Mouse (Mus musculus) small intestine, adult 2 months (tissue): Measurements from ENCODE around the gene Olfr1245. TPM values are rescaled to one million over a fixed set of nuclear protein-coding genes. Genes with fewer than 3 reads are reported as not detected.
"Not testable (repeated sequence)": the region's sequence is repeated elsewhere in the genome, so short reads cannot be mapped to it uniquely, and the experiment has no call there.

ENCODE experiments used
- H3K27ac ChIP-seq: fragments of 200-500 bp; 2 replicates; pipeline ENCODE4 v1.5.1; 2012; ENCODE audit warnings: low read depth, low read length, control low read depth, inconsistent platforms; ENCODE audit not compliant: insufficient read depth
- H3K27me3 ChIP-seq: fragments of 200-500 bp; 2 replicates; pipeline ENCODE4 v1.6.1; 2012; ENCODE audit warnings: mild to moderate bottlenecking, moderate library complexity, low read length, inconsistent platforms; ENCODE audit not compliant: control insufficient read depth, insufficient read depth
- H3K36me3 ChIP-seq: fragments of 200-500 bp; 2 replicates; pipeline ENCODE4 v1.6.1; 2012; ENCODE audit warnings: mild to moderate bottlenecking, low read length, control low read depth, inconsistent platforms; ENCODE audit not compliant: control insufficient read depth, insufficient read depth
- H3K4me1 ChIP-seq: fragments of 200-500 bp; 2 replicates; pipeline ENCODE4 v1.6.1; 2012; ENCODE audit warnings: low read length, inconsistent platforms, mixed read lengths; ENCODE audit not compliant: control insufficient read depth, insufficient read depth, insufficient read length
- H3K4me3 ChIP-seq: fragments of 200-500 bp; 2 replicates; pipeline ENCODE4 v1.5.1; 2012; ENCODE audit warnings: low read depth, mild to moderate bottlenecking, control low read depth, inconsistent platforms, low read length, moderate library complexity
- CTCF ChIP-seq: fragments of 200-500 bp; IDR thresholded peaks from 2 replicates; pipeline ENCODE4 v1.5.1; 2012; ENCODE audit warnings: low read depth, mild to moderate bottlenecking, control low read depth, inconsistent platforms, low read length, moderate library complexity, mixed read lengths; ENCODE audit not compliant: insufficient replicate concordance, insufficient read length; ENCODE audit errors: extremely low read depth
- POLR2A ChIP-seq: fragments of 200-500 bp; IDR thresholded peaks from 2 replicates; pipeline ENCODE4 v1.6.1; 2012; ENCODE audit warnings: low read depth, mild to moderate bottlenecking, control low read depth, inconsistent platforms, low read length, moderate library complexity
- WGBS: fragments of 180-500 bp; shearing (Covaris S2); methylation state at CpG from one replicate; pipeline ENCODE4 v1.1.7; 2018; 5-methylcytosine and 5-hydroxymethylcytosine counted together
- polyA plus RNA-seq: library from polyadenylated mRNA; depleted of rRNA; stranded (reverse); fragments of >200 nt; gene quantifications from 2 replicates; pipeline ENCODE4 v1.2.3, GENCODE M21; 2012; rRNA removed

The Olfr1245 gene
- not detected in 2 replicates for polyA plus RNA-seq

- H3K27me3 ChIP-seq = no peaks in the 10 kb centered on the region
- WGBS = 76% methylated on average over 1 of the region's 1 CpGs
- TF ChIP-seq POLR2A (no peak), CTCF (no peak)
- H3K27ac ChIP-seq = no peak within 1 kb of the TSS
- no peak within 1 kb of the TSS for H3K4me3 ChIP-seq
- no peaks in the 10 kb centered on the region for H3K4me1 ChIP-seq
- no peaks in the 10 kb centered on the region for H3K36me3 ChIP-seq
Observed at GRCm38 (mm10) chr2:89578347-89578746, at the start of gene Olfr1245. Gene Olfr1245 (minus strand): TSS chr2:89578447.

- H3K4me3 ChIP-seq, H3K36me3 ChIP-seq, H3K27ac ChIP-seq, H3K27me3 ChIP-seq, H3K4me1 ChIP-seq: not testable (repeated sequence)
- WGBS = 89% methylated on average over 1 of the region's 1 CpGs
Observed at GRCm38 (mm10) chr2:89618145-89618544, 39.9 kb upstream of the Olfr1245 start, which contains the start of gene Olfr1248. Gene Olfr1248 (minus strand): TSS chr2:89618245.

DNA sequence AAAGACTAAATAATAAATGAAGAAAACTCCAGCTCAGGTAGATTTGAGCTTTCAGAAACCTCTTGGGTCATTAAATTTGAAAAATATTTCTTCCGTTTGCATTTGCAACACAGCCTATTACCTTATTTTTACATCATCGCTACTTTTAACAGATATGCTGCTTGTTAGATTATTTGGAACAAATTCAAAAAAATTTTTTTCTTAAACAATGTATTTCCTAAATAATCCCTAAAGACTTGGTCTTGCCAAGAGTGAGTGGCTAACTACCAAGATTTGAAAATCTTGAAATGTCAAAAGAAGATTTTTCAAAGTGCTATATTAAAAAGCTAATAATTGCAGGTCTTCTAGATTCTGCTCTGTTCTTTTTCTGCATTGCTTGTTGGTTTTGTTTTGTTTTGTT is 35.8 kb upstream of the Olfr1245 start, which contains the start of gene Olfr1247:
Gene Olfr1247, minus strand, starts transcription at position 101 of the 400 bp plus-strand sequence.
- no peak for TF ChIP-seq CTCF
- no peak for TF ChIP-seq POLR2A
- H3K27me3 ChIP-seq = no peaks in the 10 kb centered on the region
- 87% methylated on average over 2 of the region's 2 CpGs for WGBS
- no peaks in the 10 kb centered on the region for H3K4me1 ChIP-seq
- no peaks in the 10 kb centered on the region for H3K36me3 ChIP-seq
- H3K27ac ChIP-seq = no peak within 1 kb of the TSS
- H3K4me3 ChIP-seq = no peak within 1 kb of the TSS

- Histone ChIP-seq H3K36me3 (no peaks in the 10 kb centered on the region), H3K27ac (no peak within 1 kb of the TSS), H3K4me1 (no peaks in the 10 kb centered on the region), H3K4me3 (no peak within 1 kb of the TSS), H3K27me3 (no peaks in the 10 kb centered on the region)
- no peak for TF ChIP-seq CTCF
- TF ChIP-seq POLR2A = no peak
- WGBS = 63% methylated on average over 2 of the region's 2 CpGs
Observed at GRCm38 (mm10) chr2:89593057-89593456, 14.8 kb upstream of the Olfr1245 start, which contains the start of gene Olfr1246. Gene Olfr1246 (minus strand): TSS chr2:89593157.

GRCm38 (mm10) chr2:89562706-89563105 is 15.5 kb downstream of the Olfr1245 start:
- H3K27ac ChIP-seq, H3K4me1 ChIP-seq, H3K4me3 ChIP-seq, H3K27me3 ChIP-seq, H3K36me3 ChIP-seq: not testable (repeated sequence)
- 55% methylated on average over 2 of the region's 2 CpGs for WGBS

- Histone ChIP-seq H3K36me3 (no peaks in the 10 kb centered on the region), H3K4me3 (no peak overlapping the region), H3K27ac (no peak overlapping the region), H3K4me1 (no peaks in the 10 kb centered on the region), H3K27me3 (no peaks in the 10 kb centered on the region)
- TF ChIP-seq CTCF (no peak), POLR2A (no peak)
- WGBS = 48% methylated on average over 2 of the region's 2 CpGs
Observed at GRCm38 (mm10) chr2:89544516-89544915, 33.7 kb downstream of the Olfr1245 start.

DNA sequence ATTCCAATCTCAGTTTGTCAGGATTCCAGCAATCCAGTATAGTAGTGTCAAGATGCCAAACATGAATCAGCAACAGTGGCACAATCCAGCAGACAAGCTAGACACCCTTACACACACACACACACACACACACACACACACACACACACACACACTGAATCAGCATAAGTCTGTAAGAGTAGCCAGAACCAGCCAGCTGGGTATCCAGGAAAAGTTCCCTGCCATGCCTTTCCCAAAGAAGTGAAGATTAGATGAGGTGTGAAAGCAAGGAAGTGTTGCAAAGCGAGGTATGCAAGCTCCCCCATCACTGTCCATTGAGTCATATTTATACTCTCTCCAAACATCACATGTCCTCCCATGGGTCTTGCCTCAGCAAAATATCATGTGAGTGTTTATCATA is 38.3 kb downstream of the Olfr1245 start:
- Histone ChIP-seq H3K4me3 (no peak overlapping the region), H3K27ac (no peak overlapping the region), H3K4me1 (no peaks in the 10 kb centered on the region), H3K36me3 (no peaks in the 10 kb centered on the region), H3K27me3 (no peaks in the 10 kb centered on the region)
- TF ChIP-seq POLR2A (no peak), CTCF (no peak)
- 65% methylated on average over 1 of the region's 1 CpGs for WGBS

DNA sequence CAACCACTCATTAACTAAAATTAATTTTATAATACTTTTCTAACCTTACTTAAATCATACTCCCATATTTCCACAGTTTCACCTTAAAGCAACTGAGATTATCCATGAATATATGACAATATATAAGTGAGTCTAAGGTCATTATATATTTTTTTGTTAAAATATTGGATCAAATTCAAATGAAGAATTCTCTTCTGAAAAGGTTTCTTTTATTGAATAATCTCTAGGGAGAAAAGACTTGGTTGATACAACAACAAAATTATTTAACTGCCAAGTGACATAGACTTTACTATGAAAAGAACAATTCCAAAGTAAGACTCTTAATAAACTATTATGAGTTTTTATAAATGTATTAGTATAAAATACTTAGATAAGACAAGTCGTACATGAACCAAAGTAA is 46.9 kb downstream of the Olfr1245 start, which contains the start of gene Olfr1243:
Gene Olfr1243, minus strand, starts transcription at position 101 of the 400 bp plus-strand sequence.
- Histone ChIP-seq H3K36me3 (no peaks in the 10 kb centered on the region), H3K27me3 (no peaks in the 10 kb centered on the region), H3K4me1 (no peaks in the 10 kb centered on the region), H3K4me3 (no peak within 1 kb of the TSS), H3K27ac (no peak within 1 kb of the TSS)
- 92% methylated on average over 1 of the region's 1 CpGs for WGBS
- TF ChIP-seq POLR2A (no peak), CTCF (no peak)

Other genes with a start within 250 kb of the Olfr1245 start
- gene Olfr1232, start 248.8 kb downstream of the Olfr1245 start, polyA plus RNA-seq = not detected in 2 replicates
- gene Olfr1233, start 236.0 kb downstream of the Olfr1245 start, polyA plus RNA-seq = not detected in 2 replicates
- not detected in 2 replicates for gene Olfr1234, start 213.6 kb downstream of the Olfr1245 start, polyA plus RNA-seq
- gene Olfr1238, start 168.8 kb downstream of the Olfr1245 start, polyA plus RNA-seq = not detected in 2 replicates
- gene Olfr1239, start 158.0 kb downstream of the Olfr1245 start, polyA plus RNA-seq = not detected in 2 replicates
- gene Olfr1240, start 135.4 kb downstream of the Olfr1245 start, polyA plus RNA-seq = not detected in 2 replicates
- not detected in 2 replicates for gene Olfr1241, start 91.3 kb downstream of the Olfr1245 start, polyA plus RNA-seq
- gene Olfr1242, start 80.1 kb downstream of the Olfr1245 start, polyA plus RNA-seq = not detected in 2 replicates
- not detected in 2 replicates for gene Olfr1243, start 47.0 kb downstream of the Olfr1245 start, polyA plus RNA-seq
- gene Olfr1246, start 14.7 kb upstream of the Olfr1245 start, polyA plus RNA-seq = not detected in 2 replicates
- gene Olfr1247, start 35.7 kb upstream of the Olfr1245 start, polyA plus RNA-seq = not detected in 2 replicates
- not detected in 2 replicates for gene Olfr1248, start 39.8 kb upstream of the Olfr1245 start, polyA plus RNA-seq
- not detected in 2 replicates for gene Olfr1249, start 56.5 kb upstream of the Olfr1245 start, polyA plus RNA-seq
- not detected in 2 replicates for gene Olfr1250, start 83.0 kb upstream of the Olfr1245 start, polyA plus RNA-seq
- gene Olfr1251, start 93.5 kb upstream of the Olfr1245 start, polyA plus RNA-seq = not detected in 2 replicates
- not detected in 2 replicates for gene Olfr1252, start 146.6 kb upstream of the Olfr1245 start, polyA plus RNA-seq
- not detected in 2 replicates for gene Olfr1253, start 178.6 kb upstream of the Olfr1245 start, polyA plus RNA-seq
- not detected in 2 replicates for gene Olfr1254, start 215.2 kb upstream of the Olfr1245 start, polyA plus RNA-seq
- gene Olfr1255, start 233.6 kb upstream of the Olfr1245 start, polyA plus RNA-seq = not detected in 2 replicates